Mouse (Mus musculus): Measurements from ENCODE around the gene Acbd6.

- TF ChIP-seq CTCF (IDR thresholded peaks at IDR 0.05; ENCODE audit: extremely low read depth, insufficient read length, insufficient replicate concordance, low read depth, low read length) (no peak), POLR2A (IDR thresholded peaks at IDR 0.05; ENCODE audit: low read depth, low read length) (no peak)
These were observed 19.9 kb upstream of the Acbd6 start for GRCm38 (mm10) chr1:155538006-155538405.

Measured in small intestine, adult 2 months (tissue).